Mouse (Mus musculus) testis, adult 2 months (tissue): Measurements from ENCODE around the gene Fam162a. TPM values are rescaled to one million over a fixed set of nuclear protein-coding genes. Genes with fewer than 3 reads are reported as not detected.

Experiments used
- H3K27ac ChIP-seq: fragments of 200-500 bp; 2 replicates; pipeline ENCODE4 v1.5.1; 2012; ENCODE audit warnings: low read depth, low read length; ENCODE audit not compliant: control insufficient read depth, insufficient read depth
- H3K27me3 ChIP-seq: fragments of 200-500 bp; 2 replicates; pipeline ENCODE4 v1.6.1; 2012; ENCODE audit warnings: mild to moderate bottlenecking, low read length, moderate library complexity; ENCODE audit not compliant: control insufficient read depth, insufficient read depth
- H3K36me3 ChIP-seq: fragments of 200-500 bp; 2 replicates; pipeline ENCODE4 v1.6.1; 2012; ENCODE audit warnings: mild to moderate bottlenecking, low read length; ENCODE audit not compliant: control insufficient read depth, insufficient read depth
- H3K4me1 ChIP-seq: fragments of 200-500 bp; 2 replicates; pipeline ENCODE4 v1.6.1; 2012; ENCODE audit warnings: low read length; ENCODE audit not compliant: control insufficient read depth, insufficient read depth
- H3K4me3 ChIP-seq: fragments of 200-500 bp; 2 replicates; pipeline ENCODE4 v1.5.1; 2012; ENCODE audit warnings: low read depth, mild to moderate bottlenecking, low read length, moderate library complexity, mixed read lengths; ENCODE audit not compliant: control insufficient read depth
- CTCF ChIP-seq: fragments of 200-500 bp; IDR thresholded peaks from 2 replicates; pipeline ENCODE4 v1.5.1; 2012; ENCODE audit warnings: low read depth, mild to moderate bottlenecking, inconsistent platforms, low read length, moderate library complexity; ENCODE audit not compliant: control insufficient read depth, insufficient read depth, insufficient replicate concordance
- POLR2A ChIP-seq: fragments of 200-500 bp; IDR thresholded peaks from 2 replicates; pipeline ENCODE4 v1.6.1; 2012; ENCODE audit warnings: low read depth, mild to moderate bottlenecking, inconsistent platforms, low read length, moderate library complexity; ENCODE audit not compliant: control insufficient read depth
- polyA plus RNA-seq: library from polyadenylated mRNA; depleted of rRNA; stranded (reverse); fragments of >200 nt; gene quantifications from 2 replicates; pipeline ENCODE4 v1.2.3, GENCODE M21; 2012

Fam162a gene
- polyA plus RNA-seq, 1 experiment: 73.0 TPM

DNA sequence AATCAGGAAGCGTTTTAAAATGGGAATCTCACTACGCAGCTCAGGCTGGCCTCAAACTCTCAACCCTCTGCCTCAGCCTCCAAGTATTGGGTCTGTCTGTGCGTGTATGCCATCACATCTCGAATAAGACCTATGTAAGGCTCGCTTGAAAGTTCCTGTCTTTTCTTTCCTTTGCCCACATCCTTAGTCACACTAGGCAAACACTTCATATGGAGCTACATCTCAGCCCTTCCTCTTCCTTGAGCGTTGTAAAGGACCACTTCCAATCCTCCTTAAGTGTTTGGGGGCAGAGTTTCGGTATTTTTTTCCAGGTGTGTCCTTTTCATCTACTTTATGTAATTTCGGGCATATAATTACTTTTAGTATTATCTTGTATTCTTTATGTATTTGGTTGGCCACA is 16.5 kb downstream of the Fam162a start:
- Histone ChIP-seq H3K27ac (no peak overlapping the region), H3K27me3 (no peaks in the 10 kb centered on the region), H3K36me3 (no peaks in the 10 kb centered on the region; the same call in 1 of the 2 replicates), H3K4me1 (no peaks in the 10 kb centered on the region), H3K4me3 (no peak overlapping the region)
- TF ChIP-seq POLR2A (no peak), CTCF (no peak)

DNA sequence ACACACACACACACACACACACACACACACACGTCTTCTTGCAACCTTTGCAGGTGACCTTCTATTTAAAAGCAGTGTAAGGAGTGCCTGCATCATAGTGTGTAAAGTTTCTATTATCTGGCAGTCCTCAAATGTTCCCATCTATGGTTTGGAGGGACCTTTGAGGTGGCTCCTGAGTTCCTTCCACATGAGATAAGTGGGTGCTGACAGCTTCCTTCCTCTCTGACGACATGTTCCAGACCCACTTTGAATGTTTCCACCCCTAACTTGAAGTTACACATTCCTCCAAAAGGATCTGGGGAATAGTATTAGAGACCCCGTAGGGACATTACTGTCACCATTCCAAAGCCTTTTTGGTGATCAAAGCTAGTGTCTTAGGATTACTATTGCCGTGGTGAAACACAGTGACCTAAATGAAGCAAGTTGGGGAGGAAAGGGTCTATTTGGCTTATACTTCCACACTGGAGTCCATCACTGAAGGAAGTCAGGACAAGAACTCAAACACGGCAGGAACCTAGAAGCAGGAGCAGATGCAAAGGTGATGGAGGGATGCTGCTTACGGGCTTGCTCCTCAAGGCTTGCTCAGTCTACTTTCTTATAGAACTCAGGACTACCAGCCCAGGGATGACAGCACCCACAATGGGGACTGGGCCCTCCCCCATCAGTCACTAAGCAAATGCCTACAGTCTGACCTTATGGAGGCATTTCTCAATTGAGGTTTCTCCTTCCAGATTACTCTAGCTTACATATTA is 17.7 kb downstream of the Fam162a start:
- TF ChIP-seq POLR2A (no peak), CTCF (no peak)
- H3K36me3 ChIP-seq: peaks cover 2% of the 10 kb centered on the region

DNA sequence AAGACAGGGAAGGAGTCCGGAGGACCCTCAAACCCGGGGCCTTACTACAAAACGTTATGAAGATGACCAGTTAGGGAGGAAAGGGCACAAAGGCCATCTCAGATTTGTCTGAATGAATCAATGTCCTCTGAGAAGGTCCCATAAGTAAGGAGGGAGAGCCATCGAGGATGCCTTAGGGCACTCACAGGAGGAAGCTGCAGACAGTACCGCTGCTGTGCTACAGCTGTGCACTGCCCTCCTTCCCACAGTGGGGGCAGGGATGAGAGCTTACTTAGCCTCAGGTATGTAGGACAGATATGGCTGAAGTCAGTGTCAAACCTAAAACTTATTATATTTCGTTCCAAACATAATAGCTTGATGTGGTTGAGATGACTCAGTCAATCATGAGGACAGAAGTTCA is 19.9 kb downstream of the Fam162a start:
- TF ChIP-seq CTCF (no peak), POLR2A (no peak)
- Histone ChIP-seq H3K27ac (no peak overlapping the region), H3K27me3 (no peaks in the 10 kb centered on the region), H3K36me3 (peaks cover 2% of the 10 kb centered on the region), H3K4me1 (no peaks in the 10 kb centered on the region), H3K4me3 (no peak overlapping the region)

More for the DNA sequence above, 17.7 kb downstream of the Fam162a start:
- Histone ChIP-seq H3K27ac (no peak overlapping the region), H3K4me3 (no peak overlapping the region), H3K27me3 (no peaks in the 10 kb centered on the region), H3K4me1 (no peaks in the 10 kb centered on the region)

DNA sequence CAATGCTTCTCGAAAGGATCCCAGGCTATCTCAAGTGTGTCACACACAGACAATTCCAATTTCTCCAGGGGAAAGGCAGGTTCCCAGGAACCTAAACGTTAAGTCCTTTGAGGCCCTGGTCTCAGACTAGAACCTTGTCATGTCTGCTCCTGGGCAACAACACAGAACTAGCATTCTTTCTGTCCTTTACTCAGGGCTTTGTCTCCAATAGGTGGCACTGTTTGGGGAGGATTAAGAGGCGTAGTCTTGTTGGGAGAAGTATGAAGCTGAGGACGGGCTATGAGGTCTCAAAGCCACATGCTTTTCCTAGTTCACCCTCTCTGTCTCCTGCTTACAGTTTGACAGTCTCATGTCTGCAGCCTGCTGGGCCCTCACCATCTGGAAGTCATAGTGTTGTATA is 23.9 kb downstream of the Fam162a start:
- no peaks in the 10 kb centered on the region for H3K27me3 ChIP-seq
- H3K36me3 ChIP-seq: peaks cover 2% of the 10 kb centered on the region
- no peaks in the 10 kb centered on the region for H3K4me1 ChIP-seq
- no peak overlapping the region for H3K4me3 ChIP-seq
- H3K27ac ChIP-seq: no peak overlapping the region
- TF ChIP-seq CTCF: no peak
- TF ChIP-seq POLR2A: no peak

DNA sequence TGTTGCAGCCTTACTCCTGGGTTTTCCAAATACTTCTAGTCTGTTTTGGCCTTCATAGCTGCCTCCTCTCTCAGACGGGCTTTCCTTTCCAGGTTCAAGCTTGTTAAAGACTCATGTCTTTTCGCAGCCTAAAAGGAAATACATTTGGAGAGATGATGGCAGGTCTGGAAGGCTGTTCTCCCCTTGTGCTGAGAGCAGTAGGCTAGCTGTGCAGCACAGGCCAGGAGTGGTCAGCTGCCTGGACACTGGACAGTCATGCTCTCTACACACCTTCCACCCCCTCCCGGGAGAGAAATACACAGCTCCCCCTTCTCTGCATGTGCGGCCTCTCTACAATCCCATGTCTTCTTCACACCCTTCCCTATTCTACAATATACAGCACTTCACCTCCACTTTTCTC is 27.4 kb downstream of the Fam162a start:
- Histone ChIP-seq H3K27ac (no peak overlapping the region), H3K27me3 (no peaks in the 10 kb centered on the region), H3K4me1 (peaks cover 9% of the 10 kb centered on the region), H3K36me3 (no peaks in the 10 kb centered on the region; the same call in 1 of the 2 replicates), H3K4me3 (no peak overlapping the region)
- TF ChIP-seq POLR2A: no peak

DNA sequence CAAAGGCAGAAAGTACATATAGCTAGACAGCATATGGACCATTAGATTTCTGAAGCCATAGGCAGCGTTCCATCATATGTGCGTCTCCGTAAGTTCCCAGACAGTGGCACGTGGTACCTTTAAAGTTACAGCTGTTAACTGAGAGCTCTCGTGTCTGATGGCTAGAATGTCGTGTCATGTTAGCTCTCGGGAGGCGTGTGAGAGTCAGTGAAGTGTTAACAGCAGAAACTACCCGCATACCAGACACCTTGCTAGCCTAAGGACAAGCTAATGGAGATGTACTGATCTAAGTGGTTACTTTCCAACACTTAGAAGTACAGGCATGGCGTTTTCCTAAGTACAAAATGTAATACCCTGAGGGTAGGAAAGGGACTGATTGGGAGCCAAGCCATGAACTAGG is 28.3 kb downstream of the Fam162a start:
- Histone ChIP-seq H3K27me3 (no peaks in the 10 kb centered on the region), H3K36me3 (no peaks in the 10 kb centered on the region), H3K4me1 (peaks cover 9% of the 10 kb centered on the region), H3K27ac (no peak overlapping the region), H3K4me3 (no peak overlapping the region)
- no peak for TF ChIP-seq CTCF
- no peak for TF ChIP-seq POLR2A

DNA sequence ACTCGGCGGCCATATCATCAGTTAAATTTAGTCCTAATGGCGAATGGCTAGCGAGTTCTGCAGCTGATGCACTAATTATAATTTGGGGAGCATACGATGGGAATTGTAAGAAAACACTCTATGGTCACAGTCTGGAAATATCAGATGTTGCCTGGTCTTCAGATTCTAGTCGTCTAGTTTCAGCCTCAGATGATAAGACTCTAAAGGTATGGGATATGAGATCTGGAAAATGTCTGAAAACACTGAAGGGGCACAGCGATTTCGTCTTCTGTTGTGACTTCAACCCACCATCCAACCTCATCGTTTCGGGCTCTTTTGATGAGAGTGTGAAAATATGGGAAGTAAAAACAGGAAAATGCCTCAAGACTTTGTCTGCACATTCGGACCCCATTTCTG is 29.8 kb downstream of the Fam162a start:
- no peaks in the 10 kb centered on the region for H3K27me3 ChIP-seq
- H3K36me3 ChIP-seq: peaks cover 1% of the 10 kb centered on the region; the same call in 1 of the 2 replicates
- peak overlapping the region; percentile 71 for H3K27ac ChIP-seq
- H3K4me3 ChIP-seq: peak overlapping the region; percentile 95
- H3K4me1 ChIP-seq: peaks cover 9% of the 10 kb centered on the region
- TF ChIP-seq CTCF: no peak
- no peak for TF ChIP-seq POLR2A
